Mouse (Mus musculus) intestine, embryonic 16.5 days (tissue): ENCODE measurements around the gene Gm10097. TPM values are rescaled to one million over a fixed set of nuclear protein-coding genes. Genes with fewer than 3 reads are reported as not detected.

Experiments used
- ATAC-seq: fragments of 200-750 bp; cut with Nextera tagmentation; 2 replicates; pipeline ENCODE4 v1.8.0; 2017; ENCODE audit warnings: moderate TSS enrichment, moderate library complexity
- H3K27ac ChIP-seq: fragments of 300-500 bp; sonication (generic); 2 replicates; pipeline ENCODE4 v1.5.1; 2014; ENCODE audit warnings: mild to moderate bottlenecking, low read length
- H3K27me3 ChIP-seq: fragments of 300-500 bp; sonication (generic); replicated peaks from 2 replicates; pipeline ENCODE4 v1.6.1; 2014; ENCODE audit warnings: low read length, control low read depth, mixed read lengths; ENCODE audit not compliant: control insufficient read depth, insufficient read depth
- H3K36me3 ChIP-seq: fragments of 300-500 bp; sonication (generic); 2 replicates; pipeline ENCODE4 v1.6.1; 2014; ENCODE audit warnings: low read length, control low read depth; ENCODE audit not compliant: control insufficient read depth, insufficient read depth
- H3K4me1 ChIP-seq: fragments of 300-500 bp; sonication (generic); 2 replicates; pipeline ENCODE4 v1.6.1; 2014; ENCODE audit warnings: low read length, control low read depth, mixed read lengths; ENCODE audit not compliant: control insufficient read depth, insufficient read depth
- H3K4me2 ChIP-seq: fragments of 300-500 bp; sonication (generic); 2 replicates; pipeline ENCODE4 v1.6.1; 2014; ENCODE audit warnings: low read depth, low read length, control low read depth
- H3K4me3 ChIP-seq: fragments of 300-500 bp; sonication (generic); 2 replicates; pipeline ENCODE4 v1.5.1; 2014; ENCODE audit warnings: mild to moderate bottlenecking, low read length
- H3K9ac ChIP-seq: fragments of 300-500 bp; sonication (generic); 2 replicates; pipeline ENCODE4 v1.6.1; 2014; ENCODE audit warnings: low read depth, low read length
- H3K9me3 ChIP-seq: fragments of 300-500 bp; sonication (generic); 2 replicates; pipeline ENCODE4 v1.6.1; 2016; ENCODE audit warnings: low read length, control low read depth; ENCODE audit not compliant: control insufficient read depth
- WGBS: fragments of 180-500 bp; shearing (Covaris S2); extraction: QIAGEN DNeasy Blood & Tissue Kit; methylation state at CpG from one replicate; pipeline ENCODE4 v1.1.7; 2014; 5-methylcytosine and 5-hydroxymethylcytosine counted together
- polyA plus RNA-seq: library from polyadenylated mRNA; unstranded; fragments of >200 nt; fragmentation: Nextera tagmentation; extraction: Ambion mirVana; gene quantifications from 2 replicates; pipeline ENCODE4 v1.2.1, GENCODE M21; 2015

The Gm10097 gene
- polyA plus RNA-seq, 1 experiment from 2014 or later = 0.09 TPM

DNA sequence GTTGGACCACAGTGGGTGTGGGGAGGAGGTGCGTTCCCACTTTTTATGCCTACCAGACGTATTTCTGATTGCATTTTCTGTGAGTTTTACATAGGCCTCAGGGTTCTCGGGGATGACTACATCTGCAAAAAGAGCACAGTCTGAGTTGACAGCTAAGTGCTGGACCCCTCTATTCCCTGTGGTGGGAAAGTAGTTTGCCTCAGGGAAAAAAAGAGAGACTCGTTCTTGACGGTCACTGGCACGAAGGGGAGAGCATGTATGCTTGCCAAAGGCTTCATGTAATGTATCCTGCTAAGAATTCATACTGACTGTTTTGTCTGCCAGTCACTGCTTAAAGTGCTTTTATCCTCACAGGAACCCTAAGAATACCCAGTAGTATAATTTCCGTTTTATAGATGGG, 23.8 kb upstream of the Gm10097 start:
- H3K9me3 ChIP-seq = no peaks in the 10 kb centered on the region
- H3K4me2 ChIP-seq = no peak overlapping the region
- no peak overlapping the region for H3K9ac ChIP-seq
- H3K4me1 ChIP-seq = no peaks in the 10 kb centered on the region
- H3K36me3 ChIP-seq = peaks cover 6% of the 10 kb centered on the region
- H3K27me3 ChIP-seq = no peaks in the 10 kb centered on the region
- no peak for ATAC-seq
- 87% methylated on average over 7 of the region's 7 CpGs for WGBS
- H3K4me3 ChIP-seq = no peak overlapping the region
- H3K27ac ChIP-seq = no peak overlapping the region

GRCm38 (mm10) chr10:5045671-5046070, 23.3 kb upstream of the Gm10097 start:
- H3K4me2 ChIP-seq = no peak overlapping the region
- WGBS = 85% methylated on average over 5 of the region's 5 CpGs
- peaks cover 6% of the 10 kb centered on the region; the same call in 1 of the 2 replicates for H3K36me3 ChIP-seq

DNA sequence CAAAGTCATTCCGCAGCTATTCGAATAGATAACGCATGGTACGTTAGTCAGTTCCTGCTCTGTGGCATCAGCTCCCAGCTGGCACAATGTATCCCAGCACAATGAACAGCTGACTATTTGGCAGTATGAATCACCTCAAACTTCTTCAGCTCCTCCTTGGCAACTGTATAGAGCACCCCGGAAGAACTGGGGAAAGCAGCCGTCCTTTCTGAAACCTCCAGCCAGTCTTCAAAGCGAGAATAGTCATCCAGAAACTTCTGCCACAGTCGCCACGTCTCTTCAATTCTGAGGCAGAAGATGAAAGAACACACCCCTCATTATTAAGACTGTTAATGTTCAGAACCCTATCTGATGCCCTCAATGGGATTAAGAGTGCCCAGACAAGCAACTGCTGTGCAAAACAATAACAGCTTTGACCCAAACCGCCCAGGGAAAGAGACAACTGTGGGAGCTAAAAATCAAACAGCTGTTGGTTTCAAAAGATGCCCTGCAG, 12.7 kb upstream of the Gm10097 start:
- Histone ChIP-seq H3K9ac (no peak overlapping the region), H3K36me3 (no peaks in the 10 kb centered on the region), H3K27me3 (no peaks in the 10 kb centered on the region), H3K4me2 (no peak overlapping the region), H3K9me3 (no peaks in the 10 kb centered on the region), H3K4me1 (no peaks in the 10 kb centered on the region), H3K27ac (no peak overlapping the region), H3K4me3 (no peak overlapping the region)
- 82% methylated on average over 10 of the region's 10 CpGs for WGBS
- no peak for ATAC-seq

More at GRCm38 (mm10) chr10:5045671-5046070, 23.3 kb upstream of the Gm10097 start:
- Histone ChIP-seq H3K27me3 (no peaks in the 10 kb centered on the region), H3K27ac (no peak overlapping the region), H3K4me1 (no peaks in the 10 kb centered on the region), H3K9me3 (no peaks in the 10 kb centered on the region), H3K9ac (no peak overlapping the region), H3K4me3 (no peak overlapping the region)
- ATAC-seq = no peak

- no peak overlapping the region for H3K4me2 ChIP-seq
- no peak overlapping the region for H3K4me3 ChIP-seq
- no peak overlapping the region for H3K27ac ChIP-seq
- no peak for ATAC-seq
- H3K9me3 ChIP-seq = no peaks in the 10 kb centered on the region
- no peaks in the 10 kb centered on the region for H3K27me3 ChIP-seq
- H3K9ac ChIP-seq = no peak overlapping the region
- H3K4me1 ChIP-seq = no peaks in the 10 kb centered on the region
- WGBS = 93% methylated on average over 3 of the region's 3 CpGs
- H3K36me3 ChIP-seq = no peaks in the 10 kb centered on the region
Measured at GRCm38 (mm10) chr10:5056940-5057339, 12.1 kb upstream of the Gm10097 start.

DNA sequence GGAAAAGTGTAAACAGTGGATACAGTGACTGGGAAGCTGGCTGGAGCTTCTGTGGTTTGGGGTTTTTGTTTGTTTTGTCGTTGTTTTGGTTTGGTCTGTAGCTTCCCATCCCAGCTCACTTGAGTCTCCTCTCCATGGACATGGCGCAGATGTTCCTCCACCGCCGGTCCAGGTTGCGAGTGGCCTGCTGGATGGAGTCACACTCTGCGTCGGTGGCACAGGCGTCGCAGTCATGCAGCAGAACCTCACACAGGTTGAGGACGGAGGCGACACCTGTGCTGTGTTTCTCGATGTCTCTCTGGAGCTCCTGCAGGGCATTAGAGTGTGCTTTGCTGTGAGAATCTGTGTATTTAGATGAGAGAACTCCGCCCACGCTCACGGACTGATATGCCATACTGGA, 11.3 kb upstream of the Gm10097 start:
- WGBS = 93% methylated on average over 15 of the region's 15 CpGs
- no peaks in the 10 kb centered on the region for H3K36me3 ChIP-seq
- H3K27me3 ChIP-seq = no peaks in the 10 kb centered on the region
- no peak overlapping the region for H3K9ac ChIP-seq
- no peaks in the 10 kb centered on the region for H3K9me3 ChIP-seq
- no peak overlapping the region for H3K4me3 ChIP-seq
- ATAC-seq = no peak
- no peaks in the 10 kb centered on the region for H3K4me1 ChIP-seq
- H3K27ac ChIP-seq = no peak overlapping the region
- H3K4me2 ChIP-seq = no peak overlapping the region

DNA sequence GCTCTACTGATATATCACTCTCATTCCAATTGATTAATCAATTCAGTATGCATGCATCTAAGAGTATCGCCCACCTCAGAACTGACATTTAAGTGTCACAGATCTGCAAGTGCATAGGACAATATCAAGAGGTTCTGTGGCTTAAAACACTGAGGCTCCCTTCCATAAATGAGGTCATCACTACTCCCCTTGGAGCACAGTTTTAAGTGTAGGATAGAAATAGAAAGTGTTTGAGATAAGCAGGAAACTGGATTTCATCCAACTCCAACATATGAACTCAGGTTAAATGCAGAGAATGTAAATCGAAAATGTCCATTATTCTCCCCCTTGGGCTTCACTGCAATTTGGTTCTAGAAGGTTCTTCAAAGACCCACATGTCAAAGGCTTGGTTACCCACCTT, 10.1 kb upstream of the Gm10097 start:
- no peaks in the 10 kb centered on the region for H3K36me3 ChIP-seq
- 74% methylated on average over 2 of the region's 2 CpGs for WGBS
- no peak overlapping the region for H3K9ac ChIP-seq
- no peak overlapping the region for H3K27ac ChIP-seq
- no peak overlapping the region for H3K4me3 ChIP-seq
- no peak overlapping the region for H3K4me2 ChIP-seq
- H3K27me3 ChIP-seq = no peaks in the 10 kb centered on the region
- ATAC-seq = no peak
- no peaks in the 10 kb centered on the region for H3K9me3 ChIP-seq
- no peaks in the 10 kb centered on the region for H3K4me1 ChIP-seq

DNA sequence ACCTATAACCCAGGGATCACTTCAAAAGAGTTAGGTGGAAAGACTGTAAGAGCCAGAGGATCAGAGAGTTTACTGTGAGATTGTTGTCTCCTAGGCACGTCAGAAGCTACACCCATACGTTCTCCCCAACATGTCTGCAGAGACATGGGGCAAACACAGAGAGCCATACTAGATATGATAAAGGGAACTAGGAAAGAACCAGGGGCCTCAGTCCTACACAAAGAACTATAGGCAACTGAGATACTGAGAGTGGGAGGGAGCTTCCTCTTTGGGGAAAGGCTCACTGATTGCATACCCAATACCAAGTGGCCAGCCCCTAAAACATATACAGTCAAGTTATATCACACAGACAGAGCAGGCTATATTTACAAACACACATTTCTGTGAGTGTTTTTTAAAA, 9.0 kb upstream of the Gm10097 start:
- no peaks in the 10 kb centered on the region for H3K36me3 ChIP-seq
- H3K4me2 ChIP-seq = no peak overlapping the region
- H3K4me1 ChIP-seq = no peaks in the 10 kb centered on the region
- no peaks in the 10 kb centered on the region for H3K27me3 ChIP-seq
- H3K9me3 ChIP-seq = no peaks in the 10 kb centered on the region
- H3K4me3 ChIP-seq = no peak overlapping the region
- no peak overlapping the region for H3K9ac ChIP-seq
- no peak for ATAC-seq
- 64% methylated on average over 2 of the region's 2 CpGs for WGBS
- no peak overlapping the region for H3K27ac ChIP-seq

DNA sequence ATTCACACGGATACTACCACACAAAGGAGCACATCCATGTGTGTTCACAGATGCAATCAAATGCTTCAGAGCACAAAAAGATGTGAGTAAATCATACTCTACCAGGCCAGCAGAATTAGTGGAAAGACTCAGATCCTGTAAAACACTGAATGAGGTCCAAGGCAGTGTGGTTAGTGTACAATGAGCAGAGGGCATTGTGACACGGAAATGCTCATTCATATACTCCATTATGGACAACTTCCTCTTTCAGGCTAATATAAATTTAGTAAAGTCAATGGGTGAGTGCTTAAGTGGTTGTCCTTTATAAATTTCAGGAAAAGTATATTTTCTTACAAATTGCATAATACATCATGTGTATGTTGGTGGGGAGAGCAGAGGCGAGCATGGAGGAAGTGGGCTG, 1.9 kb upstream of the Gm10097 start:
- no peaks in the 10 kb centered on the region for H3K4me1 ChIP-seq
- no peak overlapping the region for H3K4me3 ChIP-seq
- H3K27ac ChIP-seq = no peak overlapping the region
- WGBS = 72% methylated on average over 3 of the region's 3 CpGs
- no peak overlapping the region for H3K9ac ChIP-seq
- H3K9me3 ChIP-seq = no peaks in the 10 kb centered on the region
- H3K27me3 ChIP-seq = no peaks in the 10 kb centered on the region
- no peak for ATAC-seq
- no peak overlapping the region for H3K4me2 ChIP-seq
- no peaks in the 10 kb centered on the region; the same call in 1 of the 2 replicates for H3K36me3 ChIP-seq

- Histone ChIP-seq H3K4me2 (no peak overlapping the region), H3K4me1 (no peaks in the 10 kb centered on the region), H3K27me3 (no peaks in the 10 kb centered on the region), H3K9ac (no peak overlapping the region), H3K4me3 (no peak overlapping the region), H3K36me3 (no peaks in the 10 kb centered on the region; the same call in 1 of the 2 replicates), H3K9me3 (no peaks in the 10 kb centered on the region), H3K27ac (no peak overlapping the region)
- WGBS = 88% methylated on average over 11 of the region's 11 CpGs
- no peak for ATAC-seq
Measured at GRCm38 (mm10) chr10:5070168-5070940, 1.4 kb downstream of the Gm10097 start.

- H3K9ac ChIP-seq = no peak overlapping the region
- no peak for ATAC-seq
- 87% methylated on average over 3 of the region's 3 CpGs for WGBS
Measured at GRCm38 (mm10) chr10:5070941-5071231, 1.9 kb downstream of the Gm10097 start.

More at GRCm38 (mm10) chr10:5070941-5071231, 1.9 kb downstream of the Gm10097 start:
- Histone ChIP-seq H3K9me3 (no peaks in the 10 kb centered on the region), H3K27me3 (no peaks in the 10 kb centered on the region), H3K4me3 (no peak overlapping the region), H3K36me3 (no peaks in the 10 kb centered on the region; the same call in 1 of the 2 replicates), H3K4me2 (no peak overlapping the region), H3K4me1 (no peaks in the 10 kb centered on the region), H3K27ac (no peak overlapping the region)
